Mouse (Mus musculus) olfactory bulb, adult 2 months (tissue): ENCODE measurements around the gene Klhl6.

ENCODE experiments used
- CTCF ChIP-seq: fragments of 200-500 bp; IDR thresholded peaks from 2 replicates; pipeline ENCODE4 v1.5.1; 2012; ENCODE audit warnings: low read depth, mild to moderate bottlenecking, low read length, moderate library complexity; ENCODE audit not compliant: insufficient read depth
- POLR2A ChIP-seq: fragments of 200-500 bp; IDR thresholded peaks from 2 replicates; pipeline ENCODE4 v1.6.1; 2012; ENCODE audit warnings: mild to moderate bottlenecking, low read depth, low read length, moderate library complexity; ENCODE audit not compliant: insufficient read depth

DNA sequence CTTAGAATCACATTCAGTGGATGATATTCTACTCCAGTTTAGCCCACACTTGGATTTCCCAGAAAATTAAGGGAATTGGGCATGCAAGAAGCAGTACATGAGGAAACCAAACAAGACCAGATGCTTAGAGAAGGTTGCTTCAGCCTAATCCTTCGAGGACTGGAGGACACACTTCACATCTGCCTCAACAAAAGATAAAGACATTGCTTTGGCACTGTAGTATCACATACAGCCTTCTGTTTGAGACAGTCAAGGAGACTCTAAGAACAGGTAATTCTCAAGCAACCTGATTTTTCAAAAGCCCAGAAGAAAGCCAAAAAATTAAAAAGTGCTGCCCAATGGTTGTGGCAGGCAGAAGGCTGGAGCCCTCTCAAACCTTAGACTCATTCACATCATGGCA lies 16.4 kb downstream of the Klhl6 start:
- TF ChIP-seq POLR2A (no peak), CTCF (no peak)
